Mouse (Mus musculus): ENCODE results near the gene 4933425L06Rik. TPM values are rescaled to one million over a fixed set of nuclear protein-coding genes. Genes with fewer than 3 reads are reported as not detected.

The 4933425L06Rik gene
- polyA plus RNA-seq, 1 experiment from 2014 or later: not detected

DNA sequence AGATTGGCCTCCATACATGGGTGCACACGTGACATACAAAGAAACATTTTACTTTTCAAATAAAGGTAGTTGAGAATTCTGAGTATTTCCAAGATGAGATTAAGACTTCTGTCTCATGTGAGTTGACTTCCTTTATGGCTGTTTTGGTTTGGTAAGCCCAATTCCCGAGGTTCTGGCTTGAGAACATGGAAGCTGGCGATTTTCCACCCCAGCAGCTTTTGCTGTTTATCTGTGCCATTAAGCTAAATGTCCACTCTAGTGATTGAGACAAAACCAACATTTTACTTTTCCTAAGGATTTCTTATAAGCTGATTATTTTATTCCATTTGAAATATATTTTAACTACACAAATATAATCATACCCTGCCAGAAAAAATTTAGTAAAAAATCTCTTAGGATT, 68.1 kb downstream of the 4933425L06Rik start:
- H3K9me3 ChIP-seq (ENCODE audit: control insufficient read depth, low read length): no peaks in the 10 kb centered on the region
- no peak overlapping the region for H3K27ac ChIP-seq (ENCODE audit: low read depth, low read length)
- 76% methylated on average over 3 of the region's 3 CpGs for WGBS
- H3K36me3 ChIP-seq (ENCODE audit: control insufficient read depth, insufficient read depth, low read length): no peaks in the 10 kb centered on the region
- no peak overlapping the region for H3K9ac ChIP-seq (ENCODE audit: low read depth, low read length)
- H3K4me1 ChIP-seq (replicated peaks; ENCODE audit: control insufficient read depth, insufficient read depth, low read length): no peaks in the 10 kb centered on the region
- no peak overlapping the region for H3K4me2 ChIP-seq (replicated peaks; ENCODE audit: low read depth, low read length)
- H3K27me3 ChIP-seq (ENCODE audit: control insufficient read depth, insufficient read depth, low read length): no peaks in the 10 kb centered on the region
- no peak overlapping the region for H3K4me3 ChIP-seq (ENCODE audit: low read depth, low read length)
- ATAC-seq (ENCODE audit: low FRiP score) (no peak), DNase-seq (ENCODE audit: low spot score) (no peak)

DNA sequence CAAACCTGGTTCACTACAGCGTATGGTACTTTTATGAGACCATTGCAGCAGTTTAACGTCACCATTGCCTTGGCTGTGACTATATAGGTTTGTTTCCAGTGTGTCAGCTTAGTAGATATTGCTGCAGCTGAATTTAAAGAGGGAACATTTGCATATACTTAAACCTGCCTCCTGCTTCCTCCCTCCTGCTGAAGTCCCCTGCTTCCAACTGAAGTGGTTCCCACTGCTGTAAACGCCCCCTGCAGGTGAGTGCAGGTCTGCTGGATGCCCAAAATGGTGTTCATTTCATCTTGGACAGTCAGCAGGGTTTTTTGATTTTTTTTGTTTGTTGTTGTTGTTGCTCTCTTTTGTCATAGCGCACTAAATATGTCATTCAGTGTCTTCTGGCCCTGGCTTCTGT, 72.0 kb downstream of the 4933425L06Rik start:
- Histone ChIP-seq H3K4me3 (ENCODE audit: low read depth, low read length) (no peak overlapping the region), H3K9ac (ENCODE audit: low read depth, low read length) (no peak overlapping the region), H3K36me3 (ENCODE audit: control insufficient read depth, insufficient read depth, low read length) (no peaks in the 10 kb centered on the region), H3K27ac (ENCODE audit: low read depth, low read length) (no peak overlapping the region), H3K9me3 (ENCODE audit: control insufficient read depth, low read length) (no peaks in the 10 kb centered on the region), H3K4me2 (replicated peaks; ENCODE audit: low read depth, low read length) (no peak overlapping the region), H3K27me3 (ENCODE audit: control insufficient read depth, insufficient read depth, low read length) (no peaks in the 10 kb centered on the region), H3K4me1 (replicated peaks; ENCODE audit: control insufficient read depth, insufficient read depth, low read length) (no peaks in the 10 kb centered on the region)
- 62% methylated on average over 4 of the region's 4 CpGs for WGBS
- DNase-seq (ENCODE audit: low spot score): peak; percentile 30
- no peak for ATAC-seq (ENCODE audit: low FRiP score)

DNA sequence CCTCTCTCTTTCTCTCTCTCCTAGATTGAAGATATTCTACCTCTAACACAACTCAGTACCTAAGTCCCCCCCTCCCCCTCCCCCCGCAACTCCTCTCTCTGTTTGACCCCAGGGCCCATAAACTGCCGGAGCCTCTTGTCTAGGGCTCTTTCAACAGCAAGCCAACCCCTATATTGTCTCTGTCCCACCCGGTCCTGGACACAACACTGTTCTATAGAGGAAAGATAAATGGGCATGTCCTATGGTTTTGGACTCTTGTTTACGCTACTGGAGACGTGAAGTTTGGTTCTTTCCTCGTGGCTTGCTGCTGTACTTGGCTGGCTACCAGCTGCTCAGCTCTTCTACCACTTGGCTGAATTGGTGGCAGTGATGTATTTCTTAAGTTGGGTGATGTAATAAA, 83.5 kb downstream of the 4933425L06Rik start:
- Histone ChIP-seq H3K4me3 (ENCODE audit: low read depth, low read length) (no peak overlapping the region), H3K4me2 (replicated peaks; ENCODE audit: low read depth, low read length) (no peak overlapping the region), H3K27me3 (ENCODE audit: control insufficient read depth, insufficient read depth, low read length) (no peaks in the 10 kb centered on the region), H3K36me3 (ENCODE audit: control insufficient read depth, insufficient read depth, low read length) (no peaks in the 10 kb centered on the region), H3K9ac (ENCODE audit: low read depth, low read length) (no peak overlapping the region), H3K4me1 (replicated peaks; ENCODE audit: control insufficient read depth, insufficient read depth, low read length) (no peaks in the 10 kb centered on the region), H3K27ac (ENCODE audit: low read depth, low read length) (no peak overlapping the region), H3K9me3 (ENCODE audit: control insufficient read depth, low read length) (no peaks in the 10 kb centered on the region)
- DNase-seq (ENCODE audit: low spot score) (no peak), ATAC-seq (ENCODE audit: low FRiP score) (no peak)
- WGBS: 71% methylated on average over 6 of the region's 6 CpGs

Other genes with a start within 250 kb of the 4933425L06Rik start
- gene Shisal2b, start 218.2 kb upstream of the 4933425L06Rik start, polyA plus RNA-seq (2014; fragmentation: Nextera tagmentation; extraction: Ambion mirVana): 0.20 TPM in 1 of 2 replicates, not detected in the other
- 1.6 and 2.3 TPM in 2 replicates for gene Rgs7bp, start 27.2 kb upstream of the 4933425L06Rik start, polyA plus RNA-seq (2014; fragmentation: Nextera tagmentation; extraction: Ambion mirVana)
- gene Rnf180, start 212.7 kb downstream of the 4933425L06Rik start, polyA plus RNA-seq (2014; fragmentation: Nextera tagmentation; extraction: Ambion mirVana): 10.1 and 11.3 TPM in 2 replicates

All from hindbrain, embryonic 11.5 days (tissue).